Mouse (Mus musculus): ENCODE data around the gene Cnot11. TPM values are rescaled to one million over a fixed set of nuclear protein-coding genes. Genes with fewer than 3 reads are reported as not detected.

The Cnot11 gene
- polyA plus RNA-seq, 1 experiment, result 73.3 TPM

DNA sequence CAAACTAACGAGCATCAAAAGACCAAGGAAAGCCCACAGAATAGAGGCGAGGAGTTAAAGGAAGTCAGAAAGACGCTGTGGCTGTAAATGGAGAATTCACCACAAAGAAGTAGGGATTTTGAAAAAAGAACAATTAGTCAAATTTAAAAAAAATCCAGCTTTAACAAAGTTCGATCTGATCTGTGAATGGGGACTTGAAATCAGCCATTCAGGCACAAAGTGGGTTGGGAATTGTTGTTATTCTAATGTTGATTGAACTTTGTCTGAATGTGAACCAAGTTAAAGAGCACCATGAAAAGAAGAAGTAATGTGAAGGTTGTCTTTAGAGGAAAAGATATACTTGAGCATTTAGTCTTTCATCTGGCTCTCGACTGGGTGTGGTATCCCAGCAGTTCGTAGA, 6.5 kb upstream of the Cnot11 start:
- TF ChIP-seq EP300 (IDR thresholded peaks at IDR 0.05; ENCODE audit: insufficient read depth, low read depth, low read length) (0 out of 2 replicates have a peak, but pooled peaks have one; percentile 3), CTCF (IDR thresholded peaks at IDR 0.05; ENCODE audit: low read depth, low read length) (no peak), POLR2A (IDR thresholded peaks at IDR 0.05; ENCODE audit: insufficient read depth, low read length) (no peak)
- H3K9ac ChIP-seq (ENCODE audit: low read depth, poor library complexity, severe bottlenecking), result no peak overlapping the region
- H3K27ac ChIP-seq (ENCODE audit: insufficient read depth, low read length), result no peak overlapping the region
- peaks cover 1% of the 10 kb centered on the region for H3K4me1 ChIP-seq (ENCODE audit: control insufficient read depth, insufficient read depth, low read length)
- H3K9me3 ChIP-seq (replicated peaks; ENCODE audit: control insufficient read depth, insufficient read depth, low read length, poor library complexity, severe bottlenecking), result no peaks in the 10 kb centered on the region
- no peaks in the 10 kb centered on the region for H3K36me3 ChIP-seq (ENCODE audit: control insufficient read depth, insufficient read depth, low read length, poor library complexity, severe bottlenecking)
- no peak overlapping the region for H3K4me3 ChIP-seq (ENCODE audit: low read depth, low read length)
- no peaks in the 10 kb centered on the region for H3K27me3 ChIP-seq (ENCODE audit: control insufficient read depth, insufficient read depth, low read length, poor library complexity, severe bottlenecking)

DNA sequence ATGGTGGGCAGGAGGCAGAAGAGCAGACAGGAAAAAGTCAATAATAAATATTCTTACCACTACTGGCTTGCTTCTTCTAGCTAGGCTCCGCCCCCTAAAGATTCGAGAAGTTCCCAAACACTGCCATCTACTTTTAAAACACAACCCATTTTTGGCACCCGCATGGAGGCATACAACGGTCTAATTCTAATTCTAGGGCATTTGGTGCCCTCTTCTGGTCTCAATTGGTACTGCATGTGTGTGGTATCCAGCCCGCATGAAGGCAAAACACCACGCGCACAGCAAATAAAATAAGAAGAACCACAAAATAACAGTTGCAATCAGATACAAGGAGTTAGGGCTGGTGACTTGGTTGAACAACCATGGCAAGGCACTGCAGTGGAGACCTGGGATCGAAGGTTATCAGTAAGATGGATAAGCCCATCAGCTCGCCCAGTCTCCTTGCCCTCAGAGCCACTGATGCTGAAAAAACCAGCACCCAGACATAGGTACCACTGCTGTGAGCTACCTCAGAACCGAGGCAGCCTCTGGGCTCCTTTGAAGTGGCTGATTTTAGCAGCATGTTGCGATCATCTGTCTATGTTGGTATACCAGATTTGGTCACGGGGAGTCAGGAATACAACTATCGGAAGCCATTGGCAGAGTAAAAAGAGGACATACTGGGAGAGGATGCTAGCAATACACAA, 4.4 kb upstream of the Cnot11 start:
- H3K27me3 ChIP-seq (ENCODE audit: control insufficient read depth, insufficient read depth, low read length, poor library complexity, severe bottlenecking), result no peaks in the 10 kb centered on the region
- 0 out of 2 replicates have a peak overlapping the region, but pooled peaks have one; percentile 9 for H3K9ac ChIP-seq (ENCODE audit: low read depth, poor library complexity, severe bottlenecking)
- H3K4me3 ChIP-seq (ENCODE audit: low read depth, low read length), result no peak overlapping the region
- no peaks in the 10 kb centered on the region for H3K36me3 ChIP-seq (ENCODE audit: control insufficient read depth, insufficient read depth, low read length, poor library complexity, severe bottlenecking)
- H3K4me1 ChIP-seq (ENCODE audit: control insufficient read depth, insufficient read depth, low read length), result peaks cover 1% of the 10 kb centered on the region
- TF ChIP-seq CTCF (IDR thresholded peaks at IDR 0.05; ENCODE audit: low read depth, low read length) (peak; percentile 46), POLR2A (IDR thresholded peaks at IDR 0.05; ENCODE audit: insufficient read depth, low read length) (no peak), EP300 (IDR thresholded peaks at IDR 0.05; ENCODE audit: insufficient read depth, low read depth, low read length) (no peak)
- H3K9me3 ChIP-seq (replicated peaks; ENCODE audit: control insufficient read depth, insufficient read depth, low read length, poor library complexity, severe bottlenecking), result no peaks in the 10 kb centered on the region
- no peak overlapping the region for H3K27ac ChIP-seq (ENCODE audit: insufficient read depth, low read length)

GRCm38 (mm10) chr1:39531036-39531435, 3.8 kb upstream of the Cnot11 start:
- Histone ChIP-seq H3K4me3 (ENCODE audit: low read depth, low read length) (no peak overlapping the region), H3K9ac (ENCODE audit: low read depth, poor library complexity, severe bottlenecking) (no peak overlapping the region), H3K4me1 (ENCODE audit: control insufficient read depth, insufficient read depth, low read length) (peaks cover 1% of the 10 kb centered on the region), H3K27ac (ENCODE audit: insufficient read depth, low read length) (no peak overlapping the region), H3K9me3 (replicated peaks; ENCODE audit: control insufficient read depth, insufficient read depth, low read length, poor library complexity, severe bottlenecking) (no peaks in the 10 kb centered on the region), H3K36me3 (ENCODE audit: control insufficient read depth, insufficient read depth, low read length, poor library complexity, severe bottlenecking) (no peaks in the 10 kb centered on the region), H3K27me3 (ENCODE audit: control insufficient read depth, insufficient read depth, low read length, poor library complexity, severe bottlenecking) (no peaks in the 10 kb centered on the region)
- TF ChIP-seq CTCF (IDR thresholded peaks at IDR 0.05; ENCODE audit: low read depth, low read length) (no peak), EP300 (IDR thresholded peaks at IDR 0.05; ENCODE audit: insufficient read depth, low read depth, low read length) (no peak), POLR2A (IDR thresholded peaks at IDR 0.05; ENCODE audit: insufficient read depth, low read length) (no peak)

GRCm38 (mm10) chr1:39533917-39534316, 875 bp upstream of the Cnot11 start:
- peaks cover 9% of the 10 kb centered on the region for H3K36me3 ChIP-seq (ENCODE audit: control insufficient read depth, insufficient read depth, low read length, poor library complexity, severe bottlenecking)

DNA sequence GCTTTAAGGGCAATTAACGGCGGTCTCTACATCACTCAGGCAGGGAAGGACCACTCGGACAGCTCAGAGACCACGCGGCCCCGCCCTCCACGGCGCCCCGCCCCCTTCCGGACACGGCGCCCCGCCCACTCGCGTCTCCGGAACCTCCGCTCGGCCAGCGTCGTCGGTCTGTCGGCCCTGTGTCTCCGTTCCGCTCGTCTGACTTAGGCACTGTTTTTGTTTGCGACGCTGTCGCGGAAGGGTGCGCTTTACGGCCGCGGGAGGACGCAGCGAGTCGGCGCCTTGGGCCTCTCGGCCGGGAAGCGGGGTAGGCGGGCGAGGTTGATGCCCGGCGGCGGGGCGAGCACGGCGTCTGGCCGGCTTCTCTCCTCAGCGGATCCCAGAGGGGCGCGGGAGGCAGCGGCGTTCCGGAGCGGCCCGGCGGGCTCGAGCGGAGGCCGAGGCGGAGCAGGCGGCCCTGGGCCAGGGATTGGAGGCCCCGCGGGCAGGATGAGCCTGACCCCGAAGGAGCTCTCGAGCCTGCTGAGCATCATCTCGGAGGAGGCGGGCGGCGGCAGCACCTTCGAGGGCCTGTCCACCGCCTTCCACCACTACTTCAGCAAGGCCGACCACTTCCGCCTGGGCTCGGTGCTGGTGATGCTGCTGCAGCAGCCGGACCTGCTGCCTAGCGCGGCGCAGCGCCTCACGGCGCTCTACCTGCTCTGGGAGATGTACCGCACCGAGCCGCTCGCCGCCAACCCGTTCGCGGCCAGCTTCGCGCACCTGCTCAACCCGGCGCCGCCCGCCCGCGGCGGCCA, 921 bp downstream of the Cnot11 start:
- no peak overlapping the region; the same call in 1 of the 2 replicates for H3K27ac ChIP-seq (ENCODE audit: insufficient read depth, low read length)
- H3K4me1 ChIP-seq (ENCODE audit: control insufficient read depth, insufficient read depth, low read length), result peaks cover 5% of the 10 kb centered on the region
- H3K9me3 ChIP-seq (replicated peaks; ENCODE audit: control insufficient read depth, insufficient read depth, low read length, poor library complexity, severe bottlenecking), result peaks cover 7% of the 10 kb centered on the region
- H3K27me3 ChIP-seq (ENCODE audit: control insufficient read depth, insufficient read depth, low read length, poor library complexity, severe bottlenecking), result no peaks in the 10 kb centered on the region
- peak overlapping the region; percentile 80 for H3K9ac ChIP-seq (ENCODE audit: low read depth, poor library complexity, severe bottlenecking)
- no peak for TF ChIP-seq CTCF (IDR thresholded peaks at IDR 0.05; ENCODE audit: low read depth, low read length)
- peak; percentile 27; the same call in 1 of the 2 replicates for TF ChIP-seq EP300 (IDR thresholded peaks at IDR 0.05; ENCODE audit: insufficient read depth, low read depth, low read length)
- peak; percentile 11 for TF ChIP-seq POLR2A (IDR thresholded peaks at IDR 0.05; ENCODE audit: insufficient read depth, low read length)
- peaks cover 27% of the 10 kb centered on the region for H3K36me3 ChIP-seq (ENCODE audit: control insufficient read depth, insufficient read depth, low read length, poor library complexity, severe bottlenecking)
- H3K4me3 ChIP-seq (ENCODE audit: low read depth, low read length), result peak overlapping the region; percentile 94

More at GRCm38 (mm10) chr1:39533917-39534316, 875 bp upstream of the Cnot11 start:
- Histone ChIP-seq H3K4me1 (ENCODE audit: control insufficient read depth, insufficient read depth, low read length) (peaks cover 5% of the 10 kb centered on the region), H3K27me3 (ENCODE audit: control insufficient read depth, insufficient read depth, low read length, poor library complexity, severe bottlenecking) (no peaks in the 10 kb centered on the region), H3K4me3 (ENCODE audit: low read depth, low read length) (no peak overlapping the region), H3K27ac (ENCODE audit: insufficient read depth, low read length) (no peak overlapping the region), H3K9me3 (replicated peaks; ENCODE audit: control insufficient read depth, insufficient read depth, low read length, poor library complexity, severe bottlenecking) (no peaks in the 10 kb centered on the region), H3K9ac (ENCODE audit: low read depth, poor library complexity, severe bottlenecking) (no peak overlapping the region)
- TF ChIP-seq POLR2A (IDR thresholded peaks at IDR 0.05; ENCODE audit: insufficient read depth, low read length) (no peak), EP300 (IDR thresholded peaks at IDR 0.05; ENCODE audit: insufficient read depth, low read depth, low read length) (no peak), CTCF (IDR thresholded peaks at IDR 0.05; ENCODE audit: low read depth, low read length) (no peak)

All from ES-Bruce4 (cell line).